In genomic region chr10:62578338-62579100, GRCm38 (mm10) we compare ENCODE assay signal across 8 mouse cellular contexts. TPM values are rescaled to one million over a fixed set of nuclear protein-coding genes. Genes with fewer than 3 reads are reported as not detected.
A peak's percentile ranks its signal among the peaks of the same experiment; 100 is the strongest.
DNase-seq lines count a peak whose midpoint lies in the region; ATAC-seq and TF ChIP-seq lines count a peak whose summit lies in the region.

TSS of gene Kif1bp (minus strand) at chr10:62578457.

- H3K27me3 ChIP-seq in forebrain, embryonic 10.5 days (ENCODE audit: poor library complexity, severe bottlenecking) = no peaks in the 10 kb centered on the region
- H3K27me3 ChIP-seq in heart, embryonic 15.5 days = no peaks in the 10 kb centered on the region
- H3K27me3 ChIP-seq in liver, embryonic 14.5 days (ENCODE audit: control insufficient read depth, insufficient read depth, low read length) = no peaks in the 10 kb centered on the region
- no peaks in the 10 kb centered on the region for H3K27me3 ChIP-seq in neural tube, embryonic 11.5 days (ENCODE audit: control insufficient read depth, insufficient read depth, low read length)
- no peaks in the 10 kb centered on the region for H3K27me3 ChIP-seq in stomach, postnatal 0 days (ENCODE audit: control insufficient read depth, insufficient read depth, low read length)

- WGBS in forebrain, embryonic 10.5 days = 5% methylated on average over 33 of the region's 33 CpGs
- WGBS in heart, embryonic 15.5 days = 5% methylated on average over 33 of the region's 33 CpGs
- 5% methylated on average over 33 of the region's 33 CpGs for WGBS in liver, embryonic 14.5 days (ENCODE audit: insufficient replicate concordance)
- WGBS in neural tube, embryonic 11.5 days = 7% methylated on average over 33 of the region's 33 CpGs
- WGBS in stomach, postnatal 0 days = 5% methylated on average over 33 of the region's 33 CpGs

- DNase-seq in CD8-positive naive resting alpha-beta T cell, adult 2 months (ENCODE audit: low read depth in 2 of 2, low spot score in 2 of 2) = peak; percentile 87 to 93
- peak; percentile 95 for DNase-seq in c-Kit-positive CD71-negative TER-119-negative erythroid progenitor cells, embryonic 14.5 days (ENCODE audit: low read depth)
- peak; percentile 97 for DNase-seq in forebrain, embryonic 10.5 days (ENCODE audit: extremely low spot score, low spot score)
- DNase-seq in kidney, postnatal 25 days = peak; percentile 98 to 100
- peak; percentile 97 to 98 (median 97) for DNase-seq in liver, embryonic 14.5 days (ENCODE audit: low read depth in 3 of 3, low spot score in 3 of 3)
- peak; percentile 95 for DNase-seq in neural tube, embryonic 11.5 days (ENCODE audit: low spot score)
- peak; percentile 97 for DNase-seq in stomach, postnatal 0 days (ENCODE audit: low spot score)

- H3K9ac ChIP-seq in heart, embryonic 15.5 days = peak within 1 kb of the TSS; percentile 85
- H3K9ac ChIP-seq in liver, embryonic 14.5 days (replicated peaks) = peak within 1 kb of the TSS; percentile 60
- peak within 1 kb of the TSS; percentile 81 for H3K9ac ChIP-seq in neural tube, embryonic 11.5 days (ENCODE audit: low read length)
- peak within 1 kb of the TSS; percentile 80 for H3K9ac ChIP-seq in stomach, postnatal 0 days (ENCODE audit: low read length)

- H3K4me1 ChIP-seq in forebrain, embryonic 10.5 days = peaks cover 17% of the 10 kb centered on the region
- peaks cover 14% of the 10 kb centered on the region for H3K4me1 ChIP-seq in heart, embryonic 15.5 days (replicated peaks)
- peaks cover 6 to 9% of the 10 kb centered on the region in 2 experiments; a peak in 3 of 4 replicates for H3K4me1 ChIP-seq in liver, embryonic 14.5 days (replicated peaks; ENCODE audit: control insufficient read depth in 2 of 2, insufficient read depth in 2 of 2, low read length in 1 of 2)
- H3K4me1 ChIP-seq in neural tube, embryonic 11.5 days (ENCODE audit: control insufficient read depth, insufficient read depth, low read length) = peaks cover 8% of the 10 kb centered on the region
- H3K4me1 ChIP-seq in stomach, postnatal 0 days (replicated peaks; ENCODE audit: control insufficient read depth, insufficient read depth) = 0 out of 2 replicates have a peak, but pooled peaks cover 2% of the 10 kb centered on the region

- no peak for TF ChIP-seq EP300 in liver, embryonic 14.5 days (IDR thresholded peaks at IDR 0.05; ENCODE audit: low read depth)
- TF ChIP-seq EP300 in stomach, postnatal 0 days (optimal IDR thresholded peaks at IDR 0.05) = no peak

- no peaks in the 10 kb centered on the region for H3K9me3 ChIP-seq in forebrain, embryonic 10.5 days
- H3K9me3 ChIP-seq in heart, embryonic 15.5 days (replicated peaks) = no peaks in the 10 kb centered on the region
- H3K9me3 ChIP-seq in liver, embryonic 14.5 days (ENCODE audit: control insufficient read depth, low read length) = no peaks in the 10 kb centered on the region
- no peaks in the 10 kb centered on the region for H3K9me3 ChIP-seq in neural tube, embryonic 11.5 days (ENCODE audit: control insufficient read depth, low read length)
- no peaks in the 10 kb centered on the region for H3K9me3 ChIP-seq in stomach, postnatal 0 days (ENCODE audit: control insufficient read depth, low read length)

- H3K27ac ChIP-seq in forebrain, embryonic 10.5 days = peak within 1 kb of the TSS; percentile 84
- peak within 1 kb of the TSS; percentile 81 for H3K27ac ChIP-seq in heart, embryonic 15.5 days
- peak within 1 kb of the TSS; percentile 52 for H3K27ac ChIP-seq in liver, embryonic 14.5 days
- H3K27ac ChIP-seq in neural tube, embryonic 11.5 days (ENCODE audit: low read depth, low read length) = peak within 1 kb of the TSS; percentile 53; the same call in 1 of the 2 replicates
- peak within 1 kb of the TSS; percentile 81 for H3K27ac ChIP-seq in stomach, postnatal 0 days (replicated peaks)

- TF ChIP-seq CTCF in liver, embryonic 14.5 days (IDR thresholded peaks at IDR 0.05; ENCODE audit: low read depth) = no peak
- no peak for TF ChIP-seq CTCF in stomach, postnatal 0 days (IDR thresholded peaks at IDR 0.05; ENCODE audit: low read depth)

- ATAC-seq in heart, embryonic 15.5 days (replicated peaks; ENCODE audit: insufficient number of reproducible peaks, insufficient read depth, low FRiP score, low read depth) = peak; percentile 96
- ATAC-seq in liver, embryonic 14.5 days (ENCODE audit: insufficient read depth) = peak; percentile 94
- peak; percentile 99 for ATAC-seq in neural tube, embryonic 11.5 days (ENCODE audit: insufficient read depth, low FRiP score, low TSS enrichment)
- peak; percentile 100 for ATAC-seq in stomach, postnatal 0 days (ENCODE audit: low FRiP score, low TSS enrichment)

- peak within 1 kb of the TSS; percentile 96 for H3K4me3 ChIP-seq in forebrain, embryonic 10.5 days
- peak within 1 kb of the TSS; percentile 93 for H3K4me3 ChIP-seq in heart, embryonic 15.5 days
- H3K4me3 ChIP-seq in liver, embryonic 14.5 days (ENCODE audit: insufficient read depth in 1 of 2, low read depth in 2 of 2, low read length in 2 of 2) = peak within 1 kb of the TSS; percentile 61 to 71
- peak within 1 kb of the TSS; percentile 95 for H3K4me3 ChIP-seq in neural tube, embryonic 11.5 days (ENCODE audit: low read depth, low read length)
- peak within 1 kb of the TSS; percentile 92 for H3K4me3 ChIP-seq in stomach, postnatal 0 days (ENCODE audit: low read depth, low read length)

- H3K36me3 ChIP-seq in forebrain, embryonic 10.5 days (replicated peaks) = peaks cover 67% of the 10 kb centered on the region
- peaks cover 49% of the 10 kb centered on the region for H3K36me3 ChIP-seq in heart, embryonic 15.5 days
- peaks cover 28% of the 10 kb centered on the region for H3K36me3 ChIP-seq in liver, embryonic 14.5 days (replicated peaks; ENCODE audit: control insufficient read depth, insufficient read depth, low read depth)
- peaks cover 12% of the 10 kb centered on the region for H3K36me3 ChIP-seq in neural tube, embryonic 11.5 days (ENCODE audit: control insufficient read depth, insufficient read depth, low read length)
- H3K36me3 ChIP-seq in stomach, postnatal 0 days (ENCODE audit: control insufficient read depth, insufficient read depth, low read length) = peaks cover 11% of the 10 kb centered on the region; the same call in 1 of the 2 replicates

- peak within 1 kb of the TSS; percentile 92 for H3K4me2 ChIP-seq in heart, embryonic 15.5 days
- H3K4me2 ChIP-seq in liver, embryonic 14.5 days (ENCODE audit: low read depth) = peak within 1 kb of the TSS; percentile 87
- H3K4me2 ChIP-seq in neural tube, embryonic 11.5 days (ENCODE audit: low read depth) = peak within 1 kb of the TSS; percentile 63
- peak within 1 kb of the TSS; percentile 75 for H3K4me2 ChIP-seq in stomach, postnatal 0 days (replicated peaks; ENCODE audit: low read depth)

RNA-seq across cellular contexts. Expression of gene Kif1bp, which starts in this region (rescaled TPM):
- 32.6 and 32.8 TPM in 2 replicates for polyA plus RNA-seq in forebrain, embryonic 10.5 days (2016; fragmentation: Nextera tagmentation; extraction: Ambion mirVana)
- polyA plus RNA-seq in heart, embryonic 15.5 days (2015; fragmentation: Nextera tagmentation; extraction: Ambion mirVana) = 28.0 and 32.2 TPM in 2 replicates
- 6.0 and 9.2 TPM in 2 replicates for polyA plus RNA-seq in liver, embryonic 14.5 days (2012; rRNA removed)
- polyA plus RNA-seq in liver, embryonic 14.5 days (2014; fragmentation: Nextera tagmentation; extraction: Ambion mirVana) = 11.5 and 13.5 TPM in 2 replicates
- 62.3 and 62.5 TPM in 2 replicates for polyA plus RNA-seq in neural tube, embryonic 11.5 days (2014; fragmentation: Nextera tagmentation; extraction: Ambion mirVana)
- polyA plus RNA-seq in stomach, postnatal 0 days (2015; fragmentation: Nextera tagmentation; extraction: Ambion mirVana) = 16.4 and 16.8 TPM in 2 replicates

Comparison
In these comparisons a context has a peak if more than half of its experiments do, and no peak if none do; other contexts are left out.
1. Peak in every context shown above with its lines: DNase-seq, ATAC-seq, H3K4me3 ChIP-seq and H3K27ac ChIP-seq.